In the genomic region with DNA sequence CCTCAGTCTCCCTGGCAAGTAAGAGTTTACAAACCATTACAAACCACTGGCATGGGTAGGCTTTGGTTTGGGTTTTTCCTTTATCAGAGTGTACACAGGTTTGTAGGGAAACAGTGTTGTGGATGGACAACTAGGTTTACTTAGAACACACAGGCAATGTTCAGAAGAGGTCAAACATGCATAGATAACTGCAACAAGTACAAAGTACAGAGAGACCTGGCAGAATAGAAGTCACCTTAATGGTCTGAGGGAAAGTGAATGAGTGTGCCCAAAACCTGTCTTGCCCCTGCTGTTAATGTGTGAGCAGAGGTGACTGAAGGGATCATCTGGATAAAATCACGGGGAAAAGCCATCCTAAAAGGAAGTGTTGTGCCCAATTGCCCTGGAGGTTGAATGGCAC, we compare ENCODE assay signal across 23 mouse cellular contexts. TPM values are rescaled to one million over a fixed set of nuclear protein-coding genes. Genes with fewer than 3 reads are reported as not detected.
A peak's percentile ranks its signal among the peaks of the same experiment; 100 is the strongest.
DNase-seq lines count a peak whose midpoint lies in the region; ATAC-seq and TF ChIP-seq lines count a peak whose summit lies in the region.
"Had no signal": no experiment of that assay in that cellular context is flagged by ENCODE, and none has a peak within 500 bp of the region (broad histone marks: within the 10 kb centered on the region; RNA-seq: fewer than 3 reads in every experiment).

No protein-coding gene starts in this region.

- peaks cover 13% of the 10 kb centered on the region for H3K4me1 ChIP-seq in liver, adult 2 months (ENCODE audit: control insufficient read depth, insufficient read depth, low read length)
- H3K4me1 ChIP-seq in liver, embryonic 12.5 days = peaks cover 20% of the 10 kb centered on the region
- peaks cover 12% of the 10 kb centered on the region for H3K4me1 ChIP-seq in midbrain, embryonic 11.5 days (ENCODE audit: control insufficient read depth, insufficient read depth, low read length)
- no peaks in the 10 kb centered on the region for H3K4me1 ChIP-seq in midbrain, postnatal 0 days (ENCODE audit: insufficient read depth, low read length)
- peaks cover 11% of the 10 kb centered on the region for H3K4me1 ChIP-seq in thymus, adult 2 months (replicated peaks; ENCODE audit: control insufficient read depth, insufficient read depth, low read length)

- no peak overlapping the region for H3K9ac ChIP-seq in liver, adult 2 months (ENCODE audit: low read depth, low read length)
- no peak overlapping the region for H3K9ac ChIP-seq in liver, embryonic 12.5 days
- no peak overlapping the region for H3K9ac ChIP-seq in midbrain, embryonic 11.5 days (ENCODE audit: low read length)
- no peak overlapping the region for H3K9ac ChIP-seq in midbrain, postnatal 0 days (replicated peaks; ENCODE audit: low read length, poor library complexity, severe bottlenecking)
- H3K9ac ChIP-seq: embryonic facial prominence, embryonic 13.5 days; embryonic facial prominence, embryonic 15.5 days; forebrain, embryonic 12.5 days had no signal

- H3K27ac ChIP-seq in liver, adult 2 months (replicated peaks; ENCODE audit: insufficient read depth, low read depth, low read length) = no peak overlapping the region; the same call in 1 of the 2 replicates
- no peak overlapping the region for H3K27ac ChIP-seq in liver, embryonic 12.5 days
- H3K27ac ChIP-seq in midbrain, embryonic 11.5 days (ENCODE audit: low read depth, low read length) = no peak overlapping the region
- H3K27ac ChIP-seq in midbrain, postnatal 0 days (ENCODE audit: low read depth, low read length) = no peak overlapping the region
- H3K27ac ChIP-seq in thymus, adult 2 months (ENCODE audit: control insufficient read depth, insufficient read depth, low read length) = no peak overlapping the region
- H3K27ac ChIP-seq: embryonic facial prominence, embryonic 13.5 days; embryonic facial prominence, embryonic 15.5 days; forebrain, embryonic 10.5 days; forebrain, embryonic 12.5 days had no signal

- H3K4me3 ChIP-seq in liver, adult 2 months (ENCODE audit: insufficient read depth, low read depth, low read length) = no peak overlapping the region
- H3K4me3 ChIP-seq in liver, embryonic 12.5 days = no peak overlapping the region
- H3K4me3 ChIP-seq in midbrain, embryonic 11.5 days (ENCODE audit: low read depth, low read length) = no peak overlapping the region
- H3K4me3 ChIP-seq in midbrain, postnatal 0 days (ENCODE audit: low read depth, low read length) = no peak overlapping the region
- H3K4me3 ChIP-seq in thymus, adult 2 months (ENCODE audit: control insufficient read depth, insufficient read depth, low read length) = no peak overlapping the region
- H3K4me3 ChIP-seq: embryonic facial prominence, embryonic 13.5 days; embryonic facial prominence, embryonic 15.5 days; erythroblast, embryonic 14.5 days; forebrain, embryonic 10.5 days; forebrain, embryonic 12.5 days had no signal

- H3K36me3 ChIP-seq in liver, adult 2 months (ENCODE audit: control insufficient read depth, insufficient read depth, low read length) = peaks cover 1% of the 10 kb centered on the region; the same call in 1 of the 2 replicates
- H3K36me3 ChIP-seq in liver, embryonic 12.5 days = peaks cover 8% of the 10 kb centered on the region
- H3K36me3 ChIP-seq in midbrain, embryonic 11.5 days (ENCODE audit: control insufficient read depth, insufficient read depth, low read length) = peaks cover 3% of the 10 kb centered on the region; the same call in 1 of the 2 replicates
- peaks cover 1% of the 10 kb centered on the region; the same call in 1 of the 2 replicates for H3K36me3 ChIP-seq in midbrain, postnatal 0 days (ENCODE audit: insufficient read depth, low read length)
- H3K36me3 ChIP-seq in thymus, adult 2 months (ENCODE audit: control insufficient read depth, insufficient read depth, low read length) = 0 out of 2 replicates have a peak, but pooled peaks cover 1% of the 10 kb centered on the region

- TF ChIP-seq POLR2A in liver, adult 2 months (IDR thresholded peaks at IDR 0.05; ENCODE audit: extremely low read depth, insufficient read depth, low read length) = no peak
- no peak for TF ChIP-seq POLR2A in thymus, adult 2 months (IDR thresholded peaks at IDR 0.05; ENCODE audit: control insufficient read depth, extremely low read depth, insufficient read depth, low read length, poor library complexity)

- no peaks in the 10 kb centered on the region for H3K79me2 ChIP-seq in liver, adult 2 months (ENCODE audit: control insufficient read depth, insufficient read depth, low read length)

- no peak for ATAC-seq in liver, embryonic 12.5 days
- ATAC-seq in midbrain, embryonic 11.5 days (ENCODE audit: low FRiP score) = no peak
- ATAC-seq in midbrain, postnatal 0 days (ENCODE audit: low FRiP score) = no peak
- ATAC-seq: forebrain, embryonic 14.5 days had no signal

- no peak for TF ChIP-seq CTCF in liver, adult 2 months (IDR thresholded peaks at IDR 0.05; ENCODE audit: low read depth, low read length)
- TF ChIP-seq CTCF in midbrain, postnatal 0 days (IDR thresholded peaks at IDR 0.05) = no peak
- TF ChIP-seq CTCF in thymus, adult 2 months (IDR thresholded peaks at IDR 0.05; ENCODE audit: borderline replicate concordance, control insufficient read depth, extremely low read depth, insufficient read depth, low read length, poor library complexity) = no peak

- no peaks in the 10 kb centered on the region for H3K9me3 ChIP-seq in liver, embryonic 12.5 days (replicated peaks)
- H3K9me3 ChIP-seq in midbrain, embryonic 11.5 days (ENCODE audit: control insufficient read depth, low read length) = no peaks in the 10 kb centered on the region
- H3K9me3 ChIP-seq in midbrain, postnatal 0 days (ENCODE audit: low read length) = no peaks in the 10 kb centered on the region
- H3K9me3 ChIP-seq: embryonic facial prominence, embryonic 13.5 days; embryonic facial prominence, embryonic 15.5 days; forebrain, embryonic 10.5 days; forebrain, embryonic 12.5 days had no signal

- H3K27me3 ChIP-seq in liver, adult 2 months (ENCODE audit: control insufficient read depth, insufficient read depth, low read length) = no peaks in the 10 kb centered on the region
- peaks cover 35% of the 10 kb centered on the region for H3K27me3 ChIP-seq in liver, embryonic 12.5 days (replicated peaks)
- H3K27me3 ChIP-seq in midbrain, embryonic 11.5 days (ENCODE audit: control insufficient read depth, insufficient read depth, low read length) = no peaks in the 10 kb centered on the region
- no peaks in the 10 kb centered on the region for H3K27me3 ChIP-seq in midbrain, postnatal 0 days (ENCODE audit: insufficient read depth, low read length)
- H3K27me3 ChIP-seq in thymus, adult 2 months (ENCODE audit: control insufficient read depth, insufficient read depth, low read length) = no peaks in the 10 kb centered on the region

- 9% methylated on average over 1 of the region's 1 CpGs for WGBS in liver, adult 2 months
- WGBS in liver, embryonic 12.5 days (ENCODE audit: insufficient replicate concordance) = 12% methylated on average over 1 of the region's 1 CpGs
- 50% methylated on average over 1 of the region's 1 CpGs for WGBS in midbrain, embryonic 11.5 days
- 56% methylated on average over 1 of the region's 1 CpGs for WGBS in midbrain, postnatal 0 days
- WGBS in thymus, adult 2 months = 52% methylated on average over 1 of the region's 1 CpGs

- peak; percentile 87 for DNase-seq in liver, adult 2 months (ENCODE audit: extremely low read depth, low read depth, low spot score)
- peak; percentile 54 for DNase-seq in midbrain, embryonic 11.5 days (ENCODE audit: low spot score, missing footprints)
- DNase-seq in midbrain, postnatal 0 days (ENCODE audit: low spot score) = no peak
- peak; percentile 18 for DNase-seq in induced T-regulatory cell, adult 2 months (ENCODE audit: low read depth)
- no peak for DNase-seq in thymus, adult 2 months
- DNase-seq: adrenal gland, adult 2 months; adrenal gland, postnatal 10 days; adrenal gland, postnatal 25 days; cerebellum, adult 11 months; cerebellum, adult 18-20 months; cerebellum, adult 8-10 months; cerebellum, adult 9-11 months; cerebellum, postnatal 14 days; cerebellum, postnatal 36 days; embryo, embryonic 11 days had no signal

- H3K4me2 ChIP-seq in liver, embryonic 12.5 days = no peak overlapping the region
- no peak overlapping the region for H3K4me2 ChIP-seq in midbrain, embryonic 11.5 days
- no peak overlapping the region for H3K4me2 ChIP-seq in midbrain, postnatal 0 days (ENCODE audit: low read depth, low read length, poor library complexity, severe bottlenecking)
- H3K4me2 ChIP-seq: embryonic facial prominence, embryonic 13.5 days; embryonic facial prominence, embryonic 15.5 days; forebrain, embryonic 12.5 days had no signal

RNA-seq across cellular contexts. Expression of a gene that starts 1.8 kb away (rescaled TPM):
- total RNA-seq in liver, adult 2 months (2014; rRNA removed) = under 0.01 and 0.07 TPM in 2 replicates
- polyA plus RNA-seq in liver, adult 2 months (2012; rRNA removed) = 0.04 TPM in 1 of 2 replicates, not detected in the other
- 0.06 and 0.23 TPM in 2 replicates for polyA plus RNA-seq in liver, embryonic 12.5 days (2016; fragmentation: Nextera tagmentation; extraction: Ambion mirVana)
- polyA plus RNA-seq in midbrain, embryonic 11.5 days (2014; fragmentation: Nextera tagmentation; extraction: Ambion mirVana) = 0.08 and 0.30 TPM in 2 replicates
- 0.60 TPM in 1 of 2 replicates, not detected in the other for total RNA-seq in midbrain, postnatal 0 days (2014; rRNA removed)
- 0.22 and 0.25 TPM in 2 replicates for polyA plus RNA-seq in midbrain, postnatal 0 days (2015; fragmentation: Nextera tagmentation; extraction: Ambion mirVana)
- polyA plus RNA-seq in thymus, adult 2 months (2012; rRNA removed) = 0.09 and 0.12 TPM in 2 replicates
- total RNA-seq: adrenal gland, postnatal 25 days; ES-E14 had no signal
- polyA plus RNA-seq: erythroblast, embryonic 14.5 days had no signal

RNA-seq across cellular contexts. Expression of a gene that starts 2.0 kb away (rescaled TPM):
- 9.3 and 10.5 TPM in 2 replicates for total RNA-seq in liver, adult 2 months (2014; rRNA removed)
- polyA plus RNA-seq in liver, adult 2 months (2012; rRNA removed) = 14.6 and 28.3 TPM in 2 replicates
- polyA plus RNA-seq in liver, embryonic 12.5 days (2016; fragmentation: Nextera tagmentation; extraction: Ambion mirVana) = 10.6 and 11.8 TPM in 2 replicates
- polyA plus RNA-seq in midbrain, embryonic 11.5 days (2014; fragmentation: Nextera tagmentation; extraction: Ambion mirVana) = 93.1 and 98.3 TPM in 2 replicates
- total RNA-seq in midbrain, postnatal 0 days (2014; rRNA removed) = 71.4 and 86.4 TPM in 2 replicates
- polyA plus RNA-seq in midbrain, postnatal 0 days (2015; fragmentation: Nextera tagmentation; extraction: Ambion mirVana) = 38.2 and 39.1 TPM in 2 replicates
- 44.6 and 56.0 TPM in 2 replicates for polyA plus RNA-seq in thymus, adult 2 months (2012; rRNA removed)

RNA-seq across cellular contexts. Expression of a gene that starts 57.6 kb away (rescaled TPM):
- 0.83 and 0.87 TPM in 2 replicates for total RNA-seq in liver, adult 2 months (2014; rRNA removed)
- 0.37 and 0.40 TPM in 2 replicates for polyA plus RNA-seq in liver, adult 2 months (2012; rRNA removed)
- polyA plus RNA-seq in liver, embryonic 12.5 days (2016; fragmentation: Nextera tagmentation; extraction: Ambion mirVana) = 1.6 and 2.1 TPM in 2 replicates
- 17.0 and 17.1 TPM in 2 replicates for polyA plus RNA-seq in midbrain, embryonic 11.5 days (2014; fragmentation: Nextera tagmentation; extraction: Ambion mirVana)
- 4.1 and 6.0 TPM in 2 replicates for total RNA-seq in midbrain, postnatal 0 days (2014; rRNA removed)
- 1.4 and 1.6 TPM in 2 replicates for polyA plus RNA-seq in midbrain, postnatal 0 days (2015; fragmentation: Nextera tagmentation; extraction: Ambion mirVana)
- 1.4 and 1.5 TPM in 2 replicates for polyA plus RNA-seq in thymus, adult 2 months (2012; rRNA removed)

Comparison
In these comparisons a context has a peak if more than half of its experiments do, and no peak if none do; other contexts are left out.
1. DNase-seq: peak in liver, adult 2 months (single experiment), midbrain, embryonic 11.5 days (single experiment) and induced T-regulatory cell, adult 2 months (single experiment); none in midbrain, postnatal 0 days (single experiment) and thymus, adult 2 months (single experiment).